Mouse (Mus musculus): Measurements from ENCODE around the gene Enpep.

Enpep gene

GRCm38 (mm10) chr3:129313221-129313620 is 19.3 kb downstream of the Enpep start:
- in situ Hi-C loops (cut with MboI, MseI), result loop anchor here (25.0 kb wide), 2 partner anchors 774 to 1849 kb away; no protein-coding TSS in a partner anchor

- in situ Hi-C loops (cut with MboI, MseI), result loop anchor here (25.0 kb wide), 2 partner anchors 775 to 1850 kb away; no protein-coding TSS in a partner anchor
These were observed 20.0 kb downstream of the Enpep start for GRCm38 (mm10) chr3:129312511-129312910.

- in situ Hi-C loops (cut with MboI, MseI), result loop anchor here (25.0 kb wide), 2 partner anchors 775 to 1850 kb away; no protein-coding TSS in a partner anchor
These were observed 20.6 kb downstream of the Enpep start for GRCm38 (mm10) chr3:129311951-129312350.

- in situ Hi-C loops (cut with MboI, MseI), result loop anchor here (5.0 to 25.0 kb wide), 4 partner anchors 112 to 1852 kb away; no protein-coding TSS in a partner anchor
These were observed 22.6 kb downstream of the Enpep start for GRCm38 (mm10) chr3:129309926-129310325.

DNA sequence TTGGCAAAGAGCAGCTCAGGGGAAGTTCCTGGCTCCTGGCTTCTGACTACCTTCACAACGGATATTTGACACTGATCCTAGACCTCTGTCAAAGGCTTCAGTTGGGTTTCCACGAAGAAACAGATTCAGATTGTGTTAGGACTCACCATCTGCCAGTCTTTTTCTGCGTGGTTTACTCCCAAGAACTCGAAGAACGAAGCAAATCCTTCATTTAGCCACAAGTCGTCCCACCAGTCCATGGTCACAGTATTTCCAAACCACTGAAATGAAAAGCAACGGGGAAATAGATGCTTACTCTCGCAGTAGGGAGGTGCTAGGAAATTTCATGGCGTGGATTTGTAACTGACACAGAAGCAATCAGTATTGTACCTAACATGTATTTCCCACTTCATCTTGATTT is 23.6 kb downstream of the Enpep start:
- in situ Hi-C loops (cut with MboI, MseI), result loop anchor here (5.0 to 25.0 kb wide), 4 partner anchors 113 to 1853 kb away; no protein-coding TSS in a partner anchor

- in situ Hi-C loops (cut with MboI, MseI), result loop anchor here (5.0 to 25.0 kb wide), 4 partner anchors 114 to 1854 kb away; no protein-coding TSS in a partner anchor
These were observed 24.3 kb downstream of the Enpep start for GRCm38 (mm10) chr3:129308102-129308752.

- in situ Hi-C loops (cut with MboI, MseI), result loop anchor here (5.0 to 25.0 kb wide), 5 partner anchors 221 to 1858 kb away; no protein-coding TSS in a partner anchor
These were observed 28.6 kb downstream of the Enpep start for GRCm38 (mm10) chr3:129303941-129304340.

GRCm38 (mm10) chr3:129299874-129300273 is 32.6 kb downstream of the Enpep start:
- in situ Hi-C loops (cut with MboI, MseI), result loop anchor here (5.0 to 25.0 kb wide), 5 partner anchors 225 to 1862 kb away; no protein-coding TSS in a partner anchor

GRCm38 (mm10) chr3:129298606-129299005 is 33.9 kb downstream of the Enpep start:
- in situ Hi-C loops (cut with MboI, MseI), result no loop called here

GRCm38 (mm10) chr3:129296994-129297393 is 35.5 kb downstream of the Enpep start:
- in situ Hi-C loops (cut with MboI, MseI), result no loop called here

GRCm38 (mm10) chr3:129295883-129296282 is 36.6 kb downstream of the Enpep start:
- in situ Hi-C loops (cut with MboI, MseI), result no loop called here

- in situ Hi-C loops (cut with MboI, MseI), result no loop called here
These were observed 43.0 kb downstream of the Enpep start for GRCm38 (mm10) chr3:129289536-129289935.

DNA sequence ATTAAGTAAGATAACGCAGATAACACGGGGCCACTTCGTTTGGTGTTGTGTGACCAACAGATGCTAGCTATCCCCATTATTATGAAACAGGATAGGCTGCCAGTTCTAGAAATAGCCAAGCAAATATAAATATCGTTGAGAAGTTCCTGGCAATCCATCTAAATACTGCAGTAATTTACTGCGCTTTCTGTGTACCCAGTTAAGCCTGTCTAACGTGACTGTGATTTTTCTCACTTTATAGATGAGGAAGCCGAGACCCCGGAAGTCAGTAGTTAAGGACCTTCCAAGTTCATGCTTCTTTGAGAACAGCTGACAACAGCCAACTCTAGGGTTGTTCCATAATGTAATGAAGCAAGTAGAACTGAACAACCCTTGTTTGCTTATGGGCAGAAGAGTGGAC is 45.4 kb downstream of the Enpep start:
- in situ Hi-C loops (cut with MboI, MseI), result no loop called here

DNA sequence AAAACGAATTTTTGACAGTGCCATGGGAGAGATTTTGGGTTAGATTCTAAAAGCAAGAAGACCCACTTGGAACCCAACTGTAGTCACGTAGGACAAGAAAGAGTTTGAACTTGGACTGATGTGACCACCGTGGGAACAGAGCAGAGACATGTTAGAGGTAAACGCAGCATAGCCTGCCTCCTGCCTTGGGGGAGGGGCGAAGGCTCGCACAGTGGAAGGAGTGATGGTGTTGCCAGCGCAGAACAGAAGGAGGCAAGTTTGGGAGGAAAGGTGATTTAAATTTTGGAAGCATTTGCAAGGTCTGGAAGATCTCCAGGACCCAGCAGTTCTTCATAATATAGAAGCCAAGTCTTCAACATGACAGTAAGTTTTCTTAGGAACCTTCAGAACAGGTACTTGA is 46.1 kb downstream of the Enpep start:
- in situ Hi-C loops (cut with MboI, MseI), result no loop called here

GRCm38 (mm10) chr3:129284326-129284725 is 48.2 kb downstream of the Enpep start:
- in situ Hi-C loops (cut with MboI, MseI), result no loop called here

DNA sequence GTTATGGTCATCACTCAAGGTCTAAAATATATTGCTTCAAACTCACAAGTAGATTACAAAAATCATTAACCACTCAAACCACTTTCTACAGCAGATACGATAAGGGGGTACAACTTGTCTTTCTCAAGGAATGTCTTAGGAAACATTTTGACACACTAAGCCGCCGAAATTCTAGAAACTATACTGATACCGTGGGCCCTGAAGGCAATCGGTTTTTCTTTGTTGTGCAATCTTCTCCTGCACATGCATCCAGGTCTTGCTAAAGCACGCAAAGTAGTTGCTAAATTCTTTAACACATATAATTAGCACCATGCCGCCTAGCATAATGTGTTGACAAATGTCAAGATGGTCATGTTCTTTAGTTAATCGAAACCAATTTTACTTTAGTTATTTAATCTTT is 53.1 kb downstream of the Enpep start:
- in situ Hi-C loops (cut with MboI, MseI), result no loop called here

DNA sequence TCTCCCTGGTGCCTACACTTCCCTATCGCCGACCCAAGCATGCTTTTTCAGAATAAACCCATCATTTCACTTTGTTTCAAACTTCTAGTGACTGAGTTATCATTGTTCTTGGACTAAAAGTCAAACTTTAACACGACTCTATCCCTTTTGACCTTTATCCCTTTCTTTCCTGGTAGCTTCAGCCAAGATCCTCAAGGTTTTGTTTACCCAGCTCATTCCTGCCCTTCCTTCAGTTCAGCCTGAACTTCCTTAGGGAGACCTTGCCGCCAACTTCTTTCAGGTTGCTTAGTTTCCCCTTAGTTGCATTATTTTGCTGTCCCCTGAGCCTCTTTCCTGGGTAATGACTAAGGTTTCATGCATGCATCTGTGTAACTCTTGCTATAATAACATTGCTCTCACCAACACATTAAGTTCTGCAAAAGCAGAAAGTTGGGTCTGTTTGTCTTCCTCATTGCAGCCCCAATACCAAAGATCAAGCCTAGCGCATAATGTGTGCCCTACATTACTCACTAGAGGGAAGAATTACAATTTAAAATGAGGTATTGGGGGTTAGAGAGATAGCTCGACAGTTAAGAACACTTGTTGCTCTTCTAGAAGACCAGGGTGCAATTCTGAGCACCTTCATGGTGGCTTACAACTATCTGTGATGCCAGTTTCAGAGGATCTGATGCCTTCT is 59.2 kb downstream of the Enpep start:
- in situ Hi-C loops (cut with MboI, MseI), result no loop called here

DNA sequence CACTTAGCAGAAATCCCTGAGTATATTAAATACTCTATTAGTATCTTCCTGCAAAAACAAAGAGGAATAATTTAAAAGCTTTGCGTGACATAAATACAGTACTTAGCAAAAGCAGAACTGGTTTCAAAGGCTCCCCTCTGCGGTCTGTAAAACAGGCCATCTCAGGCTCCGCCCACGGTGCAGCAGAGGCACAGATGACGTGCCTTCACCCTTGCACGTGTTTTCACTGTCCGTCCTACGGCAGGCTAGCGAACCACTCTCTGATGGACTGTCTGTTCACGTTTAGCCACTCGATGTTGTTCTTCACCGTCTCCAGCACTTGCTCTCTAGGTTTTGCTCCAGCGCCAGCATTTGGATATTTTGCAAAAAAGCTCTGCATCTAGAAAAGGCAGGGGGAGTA is 62.5 kb downstream of the Enpep start:
- in situ Hi-C loops (cut with MboI, MseI), result no loop called here

DNA sequence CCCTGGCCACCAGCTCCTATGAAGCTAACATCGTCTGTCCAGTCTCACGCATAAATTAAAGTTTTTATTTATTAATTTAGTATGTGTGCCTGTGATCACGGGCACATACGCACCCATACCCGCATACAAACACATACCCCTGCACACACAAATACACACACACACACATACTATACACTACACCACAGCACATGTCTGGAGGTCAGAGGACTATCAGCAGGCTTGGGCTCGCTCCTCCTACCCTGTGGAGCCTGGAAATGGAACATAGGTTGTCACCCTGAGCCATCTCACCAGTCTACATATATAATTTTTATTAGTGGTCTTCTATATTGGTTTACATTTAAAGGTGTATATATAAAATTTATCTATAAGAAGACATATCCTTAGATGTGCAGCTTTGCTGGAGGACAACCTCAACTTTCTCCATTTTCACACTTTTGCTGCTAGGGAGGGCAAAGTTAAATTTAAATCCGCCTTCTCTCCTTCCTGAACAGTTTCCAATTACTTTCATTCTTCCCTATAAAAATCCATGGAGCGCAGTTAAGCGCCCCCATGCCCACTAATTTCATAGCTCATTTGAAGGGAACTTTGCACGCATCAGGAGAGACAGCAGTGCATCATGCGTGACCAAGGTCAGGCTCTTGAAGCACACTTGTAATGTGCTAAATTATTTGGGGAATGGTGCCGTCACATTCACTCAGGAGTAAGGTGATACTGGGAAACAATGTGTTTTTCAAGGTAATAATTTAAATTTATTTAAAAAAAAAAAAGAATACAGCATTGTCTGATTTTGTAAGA is 63.4 kb downstream of the Enpep start:
- in situ Hi-C loops (cut with MboI, MseI), result no loop called here

DNA sequence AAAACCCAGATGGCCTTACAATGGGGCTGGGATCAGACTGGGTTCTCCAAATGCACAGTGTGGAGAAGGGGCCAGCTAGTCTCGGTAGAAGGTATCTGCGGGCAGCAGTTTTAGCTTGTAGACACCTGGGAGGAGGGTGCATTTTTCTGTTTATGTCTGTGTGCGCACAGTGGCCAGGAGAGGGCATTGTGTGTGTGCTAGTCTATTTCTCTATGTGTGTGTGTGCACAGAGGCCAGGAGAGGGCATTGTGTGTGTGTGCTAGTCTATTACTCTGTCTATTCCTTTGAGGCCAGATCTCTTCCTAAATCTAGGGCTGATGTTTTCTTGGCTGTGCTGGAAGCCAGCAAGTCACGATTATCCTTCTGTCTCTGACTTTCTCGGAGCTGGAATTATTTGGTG is 74.0 kb downstream of the Enpep start:
- in situ Hi-C loops (cut with MboI, MseI), result loop anchor here in 1 of 2 experiments (10.0 kb wide), 1 partner anchor 1216 kb away; no protein-coding TSS in a partner anchor

GRCm38 (mm10) chr3:129256766-129257165 is 75.8 kb downstream of the Enpep start:
- in situ Hi-C loops (cut with MboI, MseI), result loop anchor here in 1 of 2 experiments (10.0 kb wide), 1 partner anchor 1218 kb away; no protein-coding TSS in a partner anchor
